Mouse (Mus musculus): Measurements from ENCODE around the gene D17H6S53E.

D17H6S53E gene

DNA sequence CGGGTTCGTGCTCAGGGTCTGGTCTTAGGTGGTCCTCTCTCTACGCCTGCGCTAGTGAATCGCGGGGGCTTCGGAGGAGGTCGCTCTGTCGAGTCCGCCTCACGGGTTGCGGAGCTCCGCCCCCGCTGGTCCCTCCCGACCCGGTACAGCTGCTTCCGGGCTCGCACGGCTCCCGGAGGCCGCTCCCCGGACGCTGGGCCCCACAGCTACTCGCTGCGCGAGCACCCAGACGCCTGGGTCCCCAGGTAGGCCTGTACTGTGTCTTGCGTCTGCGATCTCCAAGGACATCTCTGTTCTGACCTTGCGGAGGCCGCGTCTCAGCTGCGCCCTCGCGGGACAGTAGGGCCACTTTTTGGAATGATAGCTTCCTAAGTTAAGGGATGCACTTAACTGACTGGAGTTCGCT, at the start of gene D17H6S53E:
Gene D17H6S53E (plus strand): TSS at position 168 of the 406 bp plus-strand sequence.
- peak; percentile 63 for DNase-seq

DNA sequence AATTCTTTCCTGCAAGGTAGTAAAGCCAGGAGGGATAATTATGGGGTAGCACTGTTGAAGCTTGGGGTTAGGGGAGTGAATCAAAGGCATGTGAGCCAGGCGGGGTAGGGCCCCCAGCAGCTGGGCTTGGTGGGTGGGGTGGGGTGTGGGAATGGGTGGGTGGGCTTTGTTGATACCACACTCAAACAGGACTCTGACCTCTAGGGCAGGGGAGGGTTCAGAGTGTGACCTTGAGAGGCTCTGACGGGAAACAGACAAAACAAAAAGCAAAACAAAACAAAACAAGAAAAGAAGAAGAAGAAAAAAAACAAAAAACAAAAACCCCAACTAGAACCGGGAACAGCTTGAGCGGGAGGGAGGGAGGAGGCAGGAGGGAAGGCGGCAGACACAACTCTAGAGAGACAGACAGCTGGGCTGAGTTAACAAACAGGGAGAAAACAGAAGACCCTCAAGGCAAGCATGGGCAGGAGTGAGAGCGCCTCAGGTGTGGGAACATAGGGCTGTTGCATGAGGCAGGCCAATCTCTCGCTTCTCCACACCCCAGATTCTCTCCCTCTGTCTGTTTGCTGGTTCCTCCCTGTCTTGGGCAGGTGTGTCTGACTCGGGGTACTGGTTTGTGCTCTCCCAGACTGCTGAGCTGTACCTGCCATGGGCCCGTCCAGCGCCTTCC, 49.5 kb upstream of the D17H6S53E start, which contains the start of gene Ly6g6e:
Gene Ly6g6e (plus strand): TSS at position 396 of the 670 bp plus-strand sequence.
- no peak for DNase-seq

DNA sequence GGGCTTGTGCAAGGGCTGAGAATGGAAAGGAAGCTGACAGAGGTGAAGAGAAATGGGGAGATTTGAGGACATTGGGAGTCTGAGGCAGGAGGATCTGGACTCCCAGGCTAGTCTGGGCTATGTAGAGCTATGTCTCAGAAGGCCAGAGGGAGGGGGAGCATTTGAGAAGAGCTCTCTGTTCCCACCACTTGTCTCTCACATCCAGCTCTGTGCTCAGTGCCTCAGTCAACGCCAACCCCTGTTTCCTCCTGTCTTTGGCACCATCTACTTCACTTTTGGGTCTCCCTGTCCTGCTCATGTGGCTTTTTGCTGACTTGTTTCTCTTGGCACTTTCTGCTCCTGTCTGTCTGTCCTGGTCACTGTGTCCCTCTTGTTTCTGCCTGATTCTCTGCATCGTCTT, 48.9 kb upstream of the D17H6S53E start:
- DNase-seq: no peak

DNA sequence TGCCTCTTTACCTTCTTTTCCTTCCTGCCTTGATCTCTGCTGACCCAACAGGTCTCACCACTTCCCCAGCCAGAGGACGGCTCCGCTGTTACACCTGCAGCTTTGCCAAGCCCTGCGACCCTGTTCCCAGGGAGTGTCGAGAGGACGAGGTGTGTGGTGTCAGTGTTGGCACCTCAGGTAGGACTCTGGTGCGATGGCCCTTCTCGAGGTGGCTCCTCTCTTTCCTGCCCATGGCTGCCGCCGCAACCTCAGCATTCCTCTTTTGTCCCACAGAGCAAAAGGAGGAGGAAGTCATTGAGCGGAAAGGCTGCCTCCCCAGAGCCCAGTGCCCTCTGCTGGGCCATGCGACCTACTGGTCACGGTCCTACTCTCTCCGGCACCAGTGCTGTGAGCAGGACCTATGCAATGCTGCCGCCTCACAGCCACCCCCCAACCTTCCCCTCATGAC, 48.4 kb upstream of the D17H6S53E start, which contains the start of gene Ly6g6d:
Gene Ly6g6d (minus strand): TSS at position 280 of the 448 bp plus-strand sequence.
- peak; percentile 56 for DNase-seq

DNA sequence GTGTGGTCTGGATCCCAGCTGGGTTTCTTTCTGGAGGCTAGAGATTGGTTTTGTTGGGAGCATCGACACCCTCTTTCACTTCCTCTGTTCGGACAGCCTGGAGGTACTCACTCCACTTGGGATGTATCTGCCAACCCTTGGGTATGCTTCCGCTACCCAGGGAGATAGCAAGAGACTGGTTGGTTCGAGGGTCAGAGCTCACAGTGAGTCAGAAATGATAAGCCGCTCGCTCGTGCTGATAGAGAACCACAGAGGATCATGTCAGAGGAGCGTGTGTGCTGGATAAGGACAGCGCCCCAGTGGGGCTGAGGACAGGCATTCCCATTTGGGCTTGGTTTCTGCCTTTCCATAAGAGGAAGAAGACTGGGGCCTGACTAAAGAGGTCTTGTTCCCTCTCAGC, 46.4 kb upstream of the D17H6S53E start:
- DNase-seq: no peak

DNA sequence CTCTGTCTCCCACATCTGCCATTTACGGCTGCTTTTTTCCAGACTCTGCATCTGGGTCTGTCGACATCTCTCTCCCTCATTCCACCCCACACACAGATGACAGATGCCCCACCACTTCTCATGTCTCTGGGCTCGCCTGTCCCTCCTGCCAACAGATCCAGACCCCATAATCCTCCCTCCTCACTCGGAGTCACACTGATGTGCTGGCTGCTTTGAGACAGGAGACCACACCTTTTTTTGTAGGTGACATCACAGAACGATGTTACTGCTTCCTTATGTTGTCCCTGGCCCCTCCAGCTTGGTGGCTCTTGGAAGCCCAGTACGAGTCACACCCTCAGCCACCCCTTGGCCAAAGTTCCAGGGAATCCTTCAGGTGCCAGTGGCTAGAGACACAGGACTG, 45.9 kb upstream of the D17H6S53E start:
- DNase-seq: no peak

DNA sequence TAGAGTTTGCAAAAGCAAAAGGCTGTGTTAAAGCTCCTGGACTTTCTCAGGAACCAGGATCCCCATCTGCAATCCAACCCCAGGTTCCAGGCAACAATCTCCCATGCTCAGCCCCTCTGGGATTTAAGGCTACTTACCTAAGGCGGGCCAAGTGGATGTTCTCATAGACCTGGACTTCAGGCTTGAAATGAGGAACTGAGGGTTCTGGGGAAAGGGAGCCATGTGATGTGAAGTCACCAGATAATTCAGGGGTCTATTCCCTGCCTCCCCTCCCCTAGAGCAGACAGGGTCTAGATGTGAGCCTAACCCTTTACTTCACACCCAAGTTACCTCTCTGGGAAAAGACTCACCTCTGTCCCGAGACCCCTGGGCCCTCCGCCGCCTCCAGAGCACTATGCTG, 45.5 kb upstream of the D17H6S53E start:
- DNase-seq: no peak

DNA sequence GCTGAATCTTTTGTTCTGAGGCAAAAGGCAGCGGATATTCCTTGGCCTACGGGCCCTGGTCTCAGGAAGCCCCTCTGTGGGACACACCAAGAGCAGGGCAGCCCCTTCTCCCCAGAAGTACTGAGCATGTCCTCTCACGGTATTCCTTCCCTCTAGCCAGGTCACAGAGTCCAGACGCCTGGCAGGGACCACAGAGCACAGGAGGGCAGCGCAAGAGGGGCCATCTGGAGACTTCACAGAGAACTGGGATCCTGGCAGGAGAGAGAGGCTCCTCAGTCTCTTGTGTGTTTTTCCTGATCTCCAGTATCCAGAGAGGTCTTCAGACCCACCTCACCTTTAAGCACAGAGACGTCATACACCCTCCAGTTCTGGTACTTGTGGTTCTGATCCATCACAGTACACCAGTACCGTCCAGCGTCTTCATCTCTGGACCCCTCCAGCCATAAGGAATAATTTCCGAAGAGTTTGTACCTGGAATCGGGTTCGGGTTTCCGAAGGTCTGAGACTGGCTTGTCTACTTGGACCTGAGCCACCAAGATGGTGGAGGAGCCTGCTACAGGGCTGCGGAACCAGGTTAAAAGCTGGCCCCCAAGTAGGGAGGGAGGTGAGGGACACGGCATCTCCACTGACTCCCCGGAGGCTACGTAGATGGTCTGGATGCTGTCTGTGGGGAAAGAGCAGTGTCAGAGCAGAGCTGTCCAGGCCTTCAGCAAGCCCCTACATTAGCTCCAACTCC, 43.2 kb upstream of the D17H6S53E start:
- no peak for DNase-seq

DNA sequence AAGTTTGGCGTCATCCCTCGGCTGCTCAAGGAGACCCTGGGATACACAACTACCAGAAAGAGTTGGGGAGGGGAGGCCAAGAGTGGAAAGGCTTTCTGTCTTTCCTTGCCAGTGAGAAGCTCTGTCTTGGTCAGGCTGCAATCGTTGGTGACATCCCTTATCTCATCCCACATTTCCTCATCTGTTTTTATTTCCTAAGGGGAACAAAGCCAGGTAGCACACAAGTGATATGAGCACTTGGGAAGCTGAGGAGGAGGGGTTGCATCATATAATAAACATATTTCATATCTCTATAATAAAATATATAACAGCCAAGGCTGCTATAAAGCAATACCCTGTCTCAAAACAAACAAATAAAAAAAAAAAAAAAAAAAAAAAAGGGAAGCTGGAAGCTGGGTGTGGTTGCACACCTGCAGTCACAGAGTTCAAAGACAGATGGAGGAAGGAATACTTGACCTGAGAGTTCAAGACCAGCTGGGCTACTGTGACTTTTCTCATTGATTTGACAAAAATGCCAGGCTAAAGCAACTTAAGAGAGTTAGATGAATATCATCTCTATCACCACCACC, 42.2 kb upstream of the D17H6S53E start:
- no peak for DNase-seq

DNA sequence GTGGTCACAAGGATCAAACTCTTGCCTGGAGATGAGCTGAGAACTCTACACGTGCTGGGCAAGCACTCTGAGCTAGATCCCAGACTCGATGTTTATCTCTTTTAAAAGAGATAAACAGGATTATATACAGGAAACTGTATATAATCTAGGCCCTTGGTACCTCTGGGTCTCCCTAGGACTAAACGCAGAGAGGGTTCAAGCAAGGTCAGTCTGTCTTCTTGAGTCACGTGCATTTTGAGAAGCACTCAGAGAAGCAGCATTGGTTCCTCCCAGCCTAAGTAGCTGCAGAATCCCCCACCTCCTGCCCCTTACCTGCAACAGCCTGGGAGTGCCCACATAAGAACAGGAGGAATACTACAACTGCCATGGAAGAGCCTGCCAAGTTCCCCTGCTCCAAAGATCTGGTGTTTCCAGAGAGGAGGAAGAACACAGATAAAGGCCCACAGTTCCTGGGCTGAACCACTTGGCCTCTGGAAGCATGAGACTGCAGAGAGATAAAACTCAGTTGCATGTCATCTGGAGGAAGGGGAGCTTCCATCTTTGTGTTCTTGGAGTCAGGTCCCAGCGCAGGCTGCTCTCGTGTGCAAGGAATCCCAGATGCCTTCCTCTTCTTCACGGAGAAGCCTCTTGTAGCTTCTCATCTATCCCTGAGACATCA, 40.8 kb upstream of the D17H6S53E start, which contains the start of gene Ly6g6f:
Gene Ly6g6f (minus strand): TSS at position 403 of the 658 bp plus-strand sequence.
- DNase-seq: no peak

DNA sequence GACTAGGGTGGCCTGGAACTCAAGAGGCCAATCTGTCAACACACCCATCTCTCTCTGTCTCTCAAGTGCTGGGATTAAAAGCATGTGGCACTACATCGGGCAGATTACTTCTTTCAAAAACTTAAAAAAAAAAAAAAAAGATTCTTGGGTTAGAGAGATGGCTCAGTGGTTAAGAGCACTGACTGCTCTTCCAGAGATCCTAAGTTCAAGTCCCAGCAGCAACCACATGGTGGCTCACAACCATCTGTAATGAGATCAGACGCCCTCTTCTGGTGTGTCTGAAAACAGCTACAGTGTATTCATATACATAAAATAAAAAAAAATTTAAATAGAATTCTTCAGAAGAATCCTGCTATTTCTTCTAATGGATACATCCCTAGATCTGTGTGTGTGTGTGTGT, 38.0 kb upstream of the D17H6S53E start:
- DNase-seq: no peak

DNA sequence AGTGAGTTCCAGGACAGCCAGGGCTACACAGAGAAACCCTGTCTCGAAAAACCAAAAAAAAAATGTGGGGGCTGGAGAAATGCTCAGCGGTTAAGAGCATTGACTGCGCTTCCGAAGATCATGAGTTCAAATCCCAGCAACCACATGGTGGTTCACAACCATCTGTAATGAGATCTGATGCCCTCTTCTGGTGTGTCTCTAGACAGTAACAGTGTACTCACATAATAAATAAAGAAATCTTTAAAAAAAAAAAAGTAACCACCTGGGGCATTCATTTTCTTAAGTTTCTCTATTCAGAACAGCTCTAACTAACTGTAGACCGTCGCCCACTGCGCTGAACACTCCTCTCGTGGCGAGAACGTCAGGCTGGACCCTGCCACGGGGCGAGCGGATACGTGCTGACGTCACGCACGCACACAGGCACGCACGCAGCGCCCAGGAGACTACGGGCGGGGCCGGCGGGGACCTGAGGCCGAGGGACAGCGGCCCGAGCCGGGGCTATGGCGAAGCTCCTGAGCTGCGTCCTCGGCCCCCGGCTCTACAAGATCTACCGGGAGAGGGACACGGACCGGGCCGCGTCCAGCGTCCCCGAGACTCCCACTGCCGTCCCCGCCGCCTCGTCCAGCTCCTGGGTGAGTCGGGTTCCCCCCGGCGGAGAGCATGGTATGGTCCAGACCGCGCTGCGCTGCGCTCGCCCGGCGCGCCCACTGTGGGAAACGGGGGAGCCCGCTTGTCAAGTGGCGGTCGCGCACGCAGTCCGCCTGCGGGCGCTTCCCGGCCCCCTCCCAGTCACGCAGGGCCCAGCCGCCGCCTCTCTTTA, 37.1 kb upstream of the D17H6S53E start, which contains the start of gene Abhd16a:
Gene Abhd16a (plus strand): TSS at position 439 of the 820 bp plus-strand sequence.
- peak; percentile 95 for DNase-seq

DNA sequence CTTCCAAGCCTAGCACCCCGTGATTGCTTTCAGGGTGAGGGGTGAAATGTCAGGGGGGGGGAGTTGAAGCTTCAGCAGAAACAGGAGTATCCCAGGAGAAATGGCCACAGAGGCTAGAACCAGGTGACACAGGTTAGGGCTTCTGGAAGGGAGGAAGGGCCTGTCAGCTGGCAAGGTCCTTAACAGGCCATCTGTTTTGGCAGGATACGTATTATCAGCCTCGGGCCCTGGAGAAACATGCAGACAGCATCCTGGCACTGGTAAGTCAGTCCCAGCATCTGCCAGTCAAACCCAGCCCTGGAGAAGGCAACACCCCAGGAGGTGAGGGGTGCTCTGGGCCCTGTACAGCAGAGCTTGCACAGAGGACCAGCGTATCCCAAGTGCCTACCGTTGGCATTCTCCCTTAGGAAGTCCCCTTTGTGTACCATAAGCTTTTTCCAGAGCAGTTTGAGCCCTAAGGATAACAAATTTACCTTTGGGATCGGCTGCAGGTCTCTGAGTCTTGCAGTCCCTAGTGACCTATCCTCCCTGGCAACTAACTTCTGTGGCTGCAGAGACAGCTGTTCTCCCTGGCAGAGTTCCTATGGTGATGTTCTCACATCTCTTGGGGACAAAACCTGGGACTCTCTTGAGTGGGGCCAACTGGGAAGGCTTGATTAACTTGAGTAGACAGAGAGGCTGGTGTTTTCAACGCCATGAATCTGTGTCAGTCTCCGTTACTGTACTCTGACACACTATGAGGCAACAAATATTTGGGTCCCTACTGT, 35.8 kb upstream of the D17H6S53E start:
- no peak for DNase-seq

DNA sequence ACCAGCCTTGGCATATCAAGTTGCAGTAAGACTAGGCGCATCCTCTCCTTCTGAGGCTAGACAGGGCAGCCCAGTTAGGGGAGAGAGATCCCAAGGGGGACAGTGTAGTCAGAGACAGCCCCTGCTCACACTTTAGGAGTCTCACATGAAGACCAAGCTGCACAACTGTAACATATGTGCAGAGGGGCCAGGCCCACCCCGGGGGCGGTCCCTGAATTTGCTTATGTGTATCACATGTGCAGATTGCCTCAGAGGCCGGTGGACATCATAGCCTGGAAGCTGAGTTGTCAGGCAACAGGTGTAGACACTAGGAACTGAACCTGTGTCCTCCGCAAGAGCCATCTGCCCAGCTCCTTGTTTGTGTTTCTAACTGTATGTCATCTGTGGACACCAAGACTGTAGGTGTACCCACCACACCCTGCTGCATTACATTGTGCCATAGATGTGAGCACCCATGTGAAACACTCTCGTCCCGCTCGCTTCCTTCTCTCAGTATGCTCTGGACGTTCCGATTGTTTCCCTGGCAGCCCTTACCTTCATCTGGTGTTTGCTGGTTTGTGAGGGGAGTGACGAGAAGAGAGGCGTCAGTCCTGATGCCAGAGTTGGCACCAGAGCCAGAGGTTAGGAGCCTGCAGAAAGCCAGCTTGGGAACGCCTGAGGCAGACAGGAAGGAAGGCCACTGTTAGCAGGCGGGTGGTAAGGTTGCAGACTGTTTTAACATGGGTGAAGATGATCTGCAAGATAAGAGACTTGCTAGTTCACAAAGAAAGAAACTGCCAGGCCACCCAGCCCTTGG, 33.6 kb upstream of the D17H6S53E start:
- no peak for DNase-seq

DNA sequence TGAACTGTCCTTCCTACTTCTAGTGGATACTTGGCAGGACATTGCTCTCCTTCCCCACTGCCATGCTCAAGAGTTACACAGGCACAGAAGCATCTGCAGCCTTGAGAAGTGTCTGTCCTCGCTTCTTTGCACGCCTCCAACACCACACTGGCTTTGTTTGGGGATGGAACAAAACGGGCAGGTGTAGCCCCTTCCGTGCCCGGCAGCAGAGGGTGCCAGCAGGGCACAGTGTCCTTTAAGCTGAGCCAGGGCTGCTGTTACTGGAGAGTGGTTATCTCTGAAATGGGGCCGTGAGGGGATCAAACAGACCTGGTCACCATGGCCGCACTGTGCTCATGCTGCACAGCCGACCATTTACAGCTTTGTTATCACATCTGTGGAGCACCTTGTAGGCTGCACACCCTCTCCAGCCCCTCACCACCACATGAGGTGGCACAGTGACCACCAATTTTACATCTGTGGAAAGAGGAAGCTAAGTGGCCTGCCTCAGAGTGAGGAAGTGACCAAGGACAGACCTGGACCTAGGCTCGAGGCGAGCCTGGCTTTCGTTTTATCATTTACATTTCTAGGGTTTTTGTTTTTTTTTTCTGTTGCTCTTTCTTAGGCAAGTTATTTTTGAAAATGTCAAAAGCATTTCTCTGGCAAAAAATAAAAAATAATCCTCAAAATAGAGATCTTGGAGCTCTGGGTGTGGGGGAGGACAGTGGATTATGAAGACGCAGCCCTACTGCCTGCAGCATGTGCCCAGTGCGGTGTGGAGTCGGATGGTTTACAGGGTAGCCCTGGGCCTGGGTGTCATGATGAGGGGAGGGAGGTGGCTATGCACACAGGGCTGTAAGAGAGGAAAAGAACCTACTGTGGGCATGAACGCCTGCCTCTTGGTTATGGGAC, 31.5 kb upstream of the D17H6S53E start:
- no peak for DNase-seq

DNA sequence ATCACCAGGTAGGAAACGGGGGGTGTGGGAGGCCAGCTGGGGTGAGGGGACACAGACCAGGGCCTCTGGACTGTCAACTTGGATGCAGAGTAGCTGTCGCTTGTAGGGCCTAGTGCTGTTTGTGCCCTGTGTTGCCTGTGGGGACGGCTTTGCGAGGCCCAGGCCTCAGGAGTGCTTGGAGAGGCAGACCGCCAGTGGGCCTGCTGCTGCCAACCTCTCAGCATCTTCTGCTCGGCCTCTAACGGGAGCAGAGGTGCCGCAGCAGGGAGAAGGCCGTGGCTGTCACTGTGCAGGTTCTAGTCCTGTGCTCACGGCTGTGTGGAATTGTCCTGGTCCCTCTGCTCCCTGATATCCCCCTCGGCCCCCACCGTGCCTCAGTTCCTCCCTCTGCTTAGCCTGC, 29.6 kb upstream of the D17H6S53E start:
- DNase-seq: no peak

DNA sequence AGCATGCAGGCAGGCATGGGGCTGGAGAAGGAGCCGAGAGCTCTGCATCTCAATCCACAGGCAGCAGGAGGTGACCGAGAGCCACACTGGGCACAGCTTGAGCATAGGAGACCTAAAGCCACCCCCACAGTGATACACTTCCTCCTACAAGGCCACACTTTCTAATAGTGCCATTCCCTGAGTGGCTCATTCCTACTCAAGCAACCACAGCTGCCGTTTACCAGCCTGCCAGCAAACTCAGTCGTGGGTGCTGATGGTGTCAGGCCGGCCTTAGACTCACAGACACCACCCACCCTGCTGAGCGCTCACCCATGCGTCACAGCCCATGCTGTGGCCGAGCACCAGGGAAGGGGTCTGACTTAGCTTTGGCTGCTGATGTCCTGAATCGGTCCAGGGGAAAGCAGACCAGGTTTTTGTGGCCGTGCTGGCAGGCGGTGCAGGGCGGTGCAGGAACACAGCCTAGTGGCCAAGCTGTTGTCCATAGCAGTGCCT, 29.0 kb upstream of the D17H6S53E start:
- DNase-seq: peak; percentile 61

DNA sequence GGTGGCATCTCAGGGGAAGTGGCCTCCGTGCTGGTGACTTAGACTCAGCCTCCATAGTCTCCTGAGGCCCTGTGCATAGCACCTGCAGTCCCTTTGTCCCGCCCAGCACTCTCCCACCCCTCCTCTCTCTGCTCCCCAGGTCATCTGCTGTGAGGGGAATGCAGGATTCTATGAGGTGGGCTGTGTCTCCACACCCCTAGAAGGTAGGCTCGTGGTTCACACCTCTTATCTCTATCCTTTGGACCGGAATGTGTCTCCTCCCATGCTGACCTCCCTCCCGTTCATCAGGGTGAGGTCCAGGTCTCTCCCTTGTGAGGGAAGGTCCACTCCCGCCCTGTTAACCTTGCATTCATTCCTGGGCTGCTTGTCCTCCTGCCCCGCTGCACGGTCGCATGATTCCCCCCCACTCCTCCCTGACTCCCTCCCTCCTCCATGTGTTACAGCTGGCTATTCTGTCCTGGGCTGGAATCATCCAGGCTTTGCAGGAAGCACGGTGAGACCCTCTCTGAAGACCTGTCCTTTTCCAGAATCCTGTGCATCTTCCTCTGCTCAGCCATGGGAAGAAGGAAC, 25.9 kb upstream of the D17H6S53E start:
- no peak for DNase-seq

DNA sequence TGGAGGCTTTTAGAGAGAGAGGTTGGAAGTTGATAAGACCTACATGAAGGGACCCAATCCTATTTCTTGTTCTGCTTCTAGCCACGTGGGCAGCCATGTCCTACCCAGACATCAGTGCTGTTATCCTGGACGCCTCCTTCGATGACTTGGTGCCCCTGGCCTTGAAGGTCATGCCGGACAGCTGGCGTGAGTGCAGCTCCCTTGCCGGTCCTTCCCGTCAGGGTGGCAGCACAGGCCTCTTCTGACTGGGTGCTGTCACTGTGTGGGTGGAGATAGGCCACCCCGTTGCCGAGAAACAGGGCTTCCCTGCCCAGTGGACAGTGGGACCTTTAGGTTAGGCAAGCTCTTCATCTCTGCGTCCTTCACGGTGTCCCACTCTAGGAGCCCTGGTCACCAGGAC, 25.0 kb upstream of the D17H6S53E start:
- no peak for DNase-seq
